Mouse (Mus musculus) effector memory CD4-positive, alpha-beta T cell, adult 7 months (primary cell): ENCODE measurements around the gene Aph1c. TPM values are rescaled to one million over a fixed set of nuclear protein-coding genes. Genes with fewer than 3 reads are reported as not detected.

Experiments
- polyA plus RNA-seq: library from polyadenylated mRNA; unstranded; fragments of 100-300 nt; shearing (Covaris generic); gene quantifications from one replicate; pipeline ENCODE4 v1.2.1, GENCODE M21; 2017

The Aph1c gene
- polyA plus RNA-seq: not detected

GRCm38 (mm10) chr9:66834318-66835096, at the start of gene Aph1c:
TSS of gene Aph1c (minus strand) at chr9:66834726.

GRCm38 (mm10) chr9:66796739-66797138, 37.8 kb downstream of the Aph1c start, which contains the start of gene Gm10647:
TSS of gene Gm10647 (plus strand) at chr9:66797039.

GRCm38 (mm10) chr9:66795464-66796324, 38.8 kb downstream of the Aph1c start, which contains the start of gene Aph1b:
TSS of gene Aph1b (minus strand) at chr9:66795490.

Other genes starting within 250 kb of the Aph1c start
- gene Usp3, start 241.6 kb downstream of the Aph1c start, polyA plus RNA-seq: 147 TPM
- 0.99 TPM for gene Car12, start 121.0 kb downstream of the Aph1c start, polyA plus RNA-seq
- gene Aph1b, start 39.2 kb downstream of the Aph1c start, polyA plus RNA-seq: 1.2 TPM
- not detected for gene Gm10647, start 37.7 kb downstream of the Aph1c start, polyA plus RNA-seq
- gene Rab8b, start 85.0 kb upstream of the Aph1c start, polyA plus RNA-seq: 293 TPM
- 96.0 TPM for gene Rps27l, start 111.4 kb upstream of the Aph1c start, polyA plus RNA-seq
- 17.8 TPM for gene Lactb, start 140.8 kb upstream of the Aph1c start, polyA plus RNA-seq
- gene Tpm1, start 214.7 kb upstream of the Aph1c start, polyA plus RNA-seq: 30.6 TPM